ENCODE assay signal across 32 mouse cellular contexts in genomic region chr11:115262954-115263353, GRCm38 (mm10). TPM values are rescaled to one million over a fixed set of nuclear protein-coding genes. Genes with fewer than 3 reads are reported as not detected.
DNase-seq lines count a peak whose midpoint lies in the region; ATAC-seq and TF ChIP-seq lines count a peak whose summit lies in the region.
"Had no signal": no experiment of that assay in that cellular context is flagged by ENCODE, and none has a peak within 500 bp of the region (broad histone marks: within the 10 kb centered on the region; RNA-seq: fewer than 3 reads in every experiment).

No protein-coding gene starts in this region.

- no peak for TF ChIP-seq CTCF in cerebellum, adult 2 months (IDR thresholded peaks at IDR 0.05; ENCODE audit: borderline replicate concordance, insufficient read depth, low read depth, low read length)

- H3K27ac ChIP-seq in cerebellum, adult 2 months (ENCODE audit: insufficient read depth, low read length): peak overlapping the region; percentile 79
- H3K27ac ChIP-seq: forebrain, embryonic 15.5 days; gastrocnemius, adult 2 months; heart, adult 2 months; heart, embryonic 13.5 days; hindbrain, embryonic 10.5 days; intestine, embryonic 15.5 days; kidney, postnatal 0 days; limb, embryonic 13.5 days; neural tube, embryonic 13.5 days had no signal

- H3K4me3 ChIP-seq in cerebellum, adult 2 months (replicated peaks; ENCODE audit: insufficient read depth, low read depth, low read length): peak overlapping the region; percentile 19
- H3K4me3 ChIP-seq: forebrain, embryonic 15.5 days; gastrocnemius, adult 2 months; heart, adult 2 months; heart, embryonic 13.5 days; hindbrain, embryonic 10.5 days; intestine, embryonic 15.5 days; limb, embryonic 13.5 days; neural tube, embryonic 13.5 days had no signal

- 20% methylated on average over 11 of the region's 11 CpGs for WGBS in cerebellum, adult 2 months

- H3K27me3 ChIP-seq in cerebellum, adult 2 months (ENCODE audit: control insufficient read depth, insufficient read depth, low read length): no peaks in the 10 kb centered on the region

- TF ChIP-seq POLR2A in cerebellum, adult 2 months (IDR thresholded peaks at IDR 0.05; ENCODE audit: borderline replicate concordance, insufficient read depth, low read length): 0 out of 2 replicates have a peak, but pooled peaks have one; percentile 6

- intact Hi-C loops in left cerebral cortex, postnatal 14 days (cut with DNase I): no loop called here

- no peak for ATAC-seq in cerebellum, adult (ENCODE audit: insufficient number of reproducible peaks, low FRiP score, low TSS enrichment)
- ATAC-seq: forebrain, embryonic 15.5 days; hindbrain, embryonic 16.5 days; intestine, embryonic 15.5 days had no signal

- peaks cover 37% of the 10 kb centered on the region for H3K4me1 ChIP-seq in cerebellum, adult 2 months (ENCODE audit: control insufficient read depth, insufficient read depth, low read length)

- DNase-seq in cerebellum, adult 11-12 months: peak; percentile 78
- DNase-seq in MN1 (ENCODE audit: low spot score): peak; percentile 41
- peak; percentile 72 to 82 for DNase-seq in cerebellum, adult 2 months
- DNase-seq in cerebellum, postnatal 14 days: peak; percentile 75 to 80
- no peak for DNase-seq in right cerebral cortex, adult 2 months (ENCODE audit: low spot score in 2 of 2)
- no peak for DNase-seq in left cerebral cortex, postnatal 14 days (ENCODE audit: low spot score in 2 of 2)
- DNase-seq: adrenal gland, postnatal 14 days; gastrocnemius, adult 2 months; heart, adult 2 months; heart, postnatal 10 days; kidney, adult 8-10 months; layer of hippocampus, adult 9-11 months; lung, postnatal 36 days; thymus, postnatal 4 days had no signal

RNA-seq across cellular contexts. Expression of gene Grin2c, which starts 4.1 kb away (rescaled TPM):
- polyA plus RNA-seq in cerebellum, adult 2 months (2012; rRNA removed): 249 and 283 TPM in 2 replicates
- total RNA-seq in left cerebral cortex, postnatal 14 days (2021): 10 to 100 TPM; 39.9 TPM
- total RNA-seq: gastrocnemius, postnatal 4 days; heart, postnatal 10 days; megakaryocyte, adult 5-6 weeks; MEL had no signal
- polyA plus RNA-seq: heart, embryonic 13.5 days; kidney, postnatal 0 days had no signal

RNA-seq across cellular contexts. Expression of gene Fdxr, which starts 13.9 kb away (rescaled TPM):
- polyA plus RNA-seq in cerebellum, adult 2 months (2012; rRNA removed): 53.5 and 56.8 TPM in 2 replicates
- total RNA-seq in left cerebral cortex, postnatal 14 days (2021): 10 to 100 TPM; 19.6 to 20.8 TPM

RNA-seq across cellular contexts. Expression of gene Fads6, which starts 34.5 kb away (rescaled TPM):
- 57.3 and 63.7 TPM in 2 replicates for polyA plus RNA-seq in cerebellum, adult 2 months (2012; rRNA removed)
- total RNA-seq in left cerebral cortex, postnatal 14 days (2021): 1 to 10 TPM; 7.2 to 7.5 TPM

RNA-seq across cellular contexts. Expression of gene Otop2, which starts 44.0 kb away (rescaled TPM):
- polyA plus RNA-seq in cerebellum, adult 2 months (2012; rRNA removed): 0.65 and 0.97 TPM in 2 replicates
- total RNA-seq in left cerebral cortex, postnatal 14 days (2021): under 1 TPM in 1 of 2 experiments, not detected in 1; 0.38 TPM
- total RNA-seq: adrenal gland, postnatal 14 days; gastrocnemius, adult 2 months; gastrocnemius, postnatal 4 days; heart, adult 2 months; heart, postnatal 10 days; megakaryocyte, adult 5-6 weeks; MEL had no signal
- polyA plus RNA-seq: embryonic facial prominence, embryonic 11.5 days; forebrain, embryonic 15.5 days; heart, adult 2 months; heart, embryonic 13.5 days; hindbrain, embryonic 10.5 days; intestine, embryonic 15.5 days; kidney, postnatal 0 days; limb, embryonic 13.5 days; liver, embryonic 11.5 days; liver, embryonic 16.5 days; lung, embryonic 16.5 days; midbrain, embryonic 11.5 days; neural tube, embryonic 13.5 days; thymus, postnatal 0 days had no signal

RNA-seq across cellular contexts. Expression of gene Ush1g, which starts 58.9 kb away (rescaled TPM):
- 1.4 TPM in 2 replicates for polyA plus RNA-seq in cerebellum, adult 2 months (2012; rRNA removed)
- total RNA-seq in left cerebral cortex, postnatal 14 days (2021): under 1 TPM; 0.33 to 0.44 TPM
- total RNA-seq: gastrocnemius, postnatal 4 days; megakaryocyte, adult 5-6 weeks; MEL had no signal
- polyA plus RNA-seq: embryonic facial prominence, embryonic 11.5 days; intestine, embryonic 15.5 days; kidney, postnatal 0 days; limb, embryonic 13.5 days; lung, embryonic 16.5 days; thymus, postnatal 0 days had no signal

Comparison
In these comparisons a context has a peak if more than half of its experiments do, and no peak if none do; other contexts are left out.
1. DNase-seq: peak in cerebellum, adult 11-12 months (single experiment), MN1 (single experiment), cerebellum, adult 2 months (2 of 2) and cerebellum, postnatal 14 days (2 of 2); none in right cerebral cortex, adult 2 months (0 of 2) and left cerebral cortex, postnatal 14 days (0 of 2).